Mouse (Mus musculus) liver, embryonic 14.5 days (tissue): Measurements from ENCODE around the gene Sult5a1.

Experiments used
- CTCF ChIP-seq: IDR thresholded peaks from 2 replicates; pipeline ENCODE4 v1.5.1; 2016; ENCODE audit warnings: antibody characterized with exemption, low read depth, control low read depth
- EP300 ChIP-seq: IDR thresholded peaks from 2 replicates; pipeline ENCODE4 v1.6.1; 2016; ENCODE audit warnings: antibody characterized with exemption, low read depth

DNA sequence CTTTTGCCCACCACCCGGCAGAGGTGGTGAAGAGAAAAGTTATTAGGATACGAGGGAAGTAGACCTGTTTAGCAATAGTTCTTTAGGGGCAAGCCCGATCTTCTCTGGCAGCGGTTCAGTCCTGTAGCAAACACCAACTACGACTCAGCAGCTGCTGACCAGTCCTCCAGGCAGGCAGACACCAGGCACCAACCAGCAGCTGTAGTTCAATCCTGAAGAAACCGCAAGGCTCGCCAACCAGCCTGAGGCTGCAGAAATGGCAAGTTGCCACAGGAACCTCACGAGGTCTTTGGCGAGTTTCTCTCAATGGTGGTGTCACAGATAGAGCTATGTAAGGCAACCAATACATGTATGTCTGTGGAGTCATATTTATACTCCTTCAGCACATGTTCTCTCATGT lies 45.2 kb downstream of the Sult5a1 start:
- TF ChIP-seq CTCF (no peak), EP300 (no peak)
